Mouse (Mus musculus): Measurements from ENCODE around the gene Npff. TPM values are rescaled to one million over a fixed set of nuclear protein-coding genes. Genes with fewer than 3 reads are reported as not detected.
A peak's percentile ranks its signal among the peaks of the same experiment; 100 is the strongest.

Gene Npff
- polyA plus RNA-seq, 1 experiment from 2014 or later, result 2.4 TPM

- H3K36me3 ChIP-seq (replicated peaks), result peaks cover 19% of the 10 kb centered on the region; the same call in 1 of the 2 replicates
Measured at GRCm38 (mm10) chr15:102544801-102545200, 20.1 kb upstream of the Npff start.

GRCm38 (mm10) chr15:102533926-102534325, 9.2 kb upstream of the Npff start:
- no peak overlapping the region for H3K4me2 ChIP-seq
- no peaks in the 10 kb centered on the region for H3K4me1 ChIP-seq
- H3K36me3 ChIP-seq (replicated peaks), result peaks cover 42% of the 10 kb centered on the region
- no peak overlapping the region for H3K4me3 ChIP-seq
- no peak overlapping the region for H3K9ac ChIP-seq
- H3K9me3 ChIP-seq, result no peaks in the 10 kb centered on the region
- WGBS, result 96% methylated on average over 7 of the region's 7 CpGs
- H3K27me3 ChIP-seq (replicated peaks), result no peaks in the 10 kb centered on the region
- no peak for ATAC-seq (replicated peaks)
- no peak overlapping the region for H3K27ac ChIP-seq

More at GRCm38 (mm10) chr15:102544801-102545200, 20.1 kb upstream of the Npff start:
- no peak overlapping the region for H3K9ac ChIP-seq
- WGBS, result 91% methylated on average over 4 of the region's 4 CpGs
- no peak overlapping the region for H3K27ac ChIP-seq
- no peaks in the 10 kb centered on the region for H3K9me3 ChIP-seq
- H3K4me1 ChIP-seq, result peaks cover 7% of the 10 kb centered on the region; the same call in 1 of the 2 replicates
- H3K4me3 ChIP-seq, result no peak overlapping the region
- H3K4me2 ChIP-seq, result no peak overlapping the region
- ATAC-seq (replicated peaks), result no peak
- H3K27me3 ChIP-seq (replicated peaks), result no peaks in the 10 kb centered on the region

GRCm38 (mm10) chr15:102532106-102532900, 7.6 kb upstream of the Npff start:
- 87% methylated on average over 3 of the region's 3 CpGs for WGBS
- Histone ChIP-seq H3K4me1 (no peaks in the 10 kb centered on the region), H3K36me3 (replicated peaks) (peaks cover 39% of the 10 kb centered on the region), H3K27me3 (replicated peaks) (no peaks in the 10 kb centered on the region), H3K27ac (no peak overlapping the region), H3K9ac (no peak overlapping the region), H3K9me3 (no peaks in the 10 kb centered on the region), H3K4me2 (no peak overlapping the region), H3K4me3 (no peak overlapping the region)
- no peak for ATAC-seq (replicated peaks)

GRCm38 (mm10) chr15:102531586-102531985, 6.8 kb upstream of the Npff start:
- Histone ChIP-seq H3K9me3 (no peaks in the 10 kb centered on the region), H3K36me3 (replicated peaks) (peaks cover 36% of the 10 kb centered on the region), H3K4me2 (no peak overlapping the region), H3K27ac (no peak overlapping the region), H3K4me1 (no peaks in the 10 kb centered on the region), H3K4me3 (no peak overlapping the region), H3K9ac (no peak overlapping the region), H3K27me3 (replicated peaks) (no peaks in the 10 kb centered on the region)
- WGBS, result 87% methylated on average over 4 of the region's 4 CpGs
- ATAC-seq (replicated peaks), result no peak

- ATAC-seq (replicated peaks), result no peak
- no peak overlapping the region for H3K27ac ChIP-seq
- no peak overlapping the region for H3K4me3 ChIP-seq
- no peak overlapping the region for H3K9ac ChIP-seq
- no peaks in the 10 kb centered on the region for H3K9me3 ChIP-seq
- H3K4me1 ChIP-seq, result no peaks in the 10 kb centered on the region
- peaks cover 30% of the 10 kb centered on the region for H3K36me3 ChIP-seq (replicated peaks)
- 93% methylated on average over 4 of the region's 4 CpGs for WGBS
- H3K4me2 ChIP-seq, result no peak overlapping the region
- H3K27me3 ChIP-seq (replicated peaks), result no peaks in the 10 kb centered on the region
Measured at GRCm38 (mm10) chr15:102530566-102530965, 5.8 kb upstream of the Npff start.

GRCm38 (mm10) chr15:102528396-102528795, 3.7 kb upstream of the Npff start:
- no peak overlapping the region for H3K4me3 ChIP-seq
- H3K9me3 ChIP-seq, result no peaks in the 10 kb centered on the region
- no peak overlapping the region for H3K27ac ChIP-seq
- no peaks in the 10 kb centered on the region for H3K27me3 ChIP-seq (replicated peaks)
- no peak overlapping the region for H3K9ac ChIP-seq
- WGBS, result 100% methylated on average over 1 of the region's 1 CpGs
- no peak overlapping the region for H3K4me2 ChIP-seq
- H3K4me1 ChIP-seq, result no peaks in the 10 kb centered on the region
- H3K36me3 ChIP-seq (replicated peaks), result peaks cover 26% of the 10 kb centered on the region; the same call in 1 of the 2 replicates
- no peak for ATAC-seq (replicated peaks)

GRCm38 (mm10) chr15:102527936-102528335, 3.2 kb upstream of the Npff start:
- Histone ChIP-seq H3K4me2 (no peak overlapping the region), H3K9ac (no peak overlapping the region), H3K9me3 (no peaks in the 10 kb centered on the region), H3K4me1 (no peaks in the 10 kb centered on the region), H3K4me3 (no peak overlapping the region), H3K36me3 (replicated peaks) (peaks cover 21% of the 10 kb centered on the region; the same call in 1 of the 2 replicates), H3K27me3 (replicated peaks) (no peaks in the 10 kb centered on the region), H3K27ac (no peak overlapping the region)
- no peak for ATAC-seq (replicated peaks)
- 75% methylated on average over 3 of the region's 3 CpGs for WGBS

- Histone ChIP-seq H3K9me3 (no peaks in the 10 kb centered on the region), H3K4me2 (no peak overlapping the region), H3K27ac (no peak overlapping the region), H3K27me3 (replicated peaks) (no peaks in the 10 kb centered on the region), H3K4me1 (no peaks in the 10 kb centered on the region), H3K36me3 (replicated peaks) (peaks cover 19% of the 10 kb centered on the region; the same call in 1 of the 2 replicates), H3K4me3 (no peak overlapping the region), H3K9ac (no peak overlapping the region)
- no peak for ATAC-seq (replicated peaks)
- WGBS, result 92% methylated on average over 6 of the region's 6 CpGs
Measured at GRCm38 (mm10) chr15:102526111-102527002, 1.6 kb upstream of the Npff start.

GRCm38 (mm10) chr15:102521480-102521879, 3.3 kb downstream of the Npff start:
- Histone ChIP-seq H3K9ac (no peak overlapping the region), H3K4me2 (no peak overlapping the region), H3K4me3 (no peak overlapping the region), H3K4me1 (peaks cover 12% of the 10 kb centered on the region), H3K27ac (no peak overlapping the region), H3K9me3 (no peaks in the 10 kb centered on the region), H3K36me3 (replicated peaks) (peaks cover 6% of the 10 kb centered on the region; the same call in 1 of the 2 replicates), H3K27me3 (replicated peaks) (no peaks in the 10 kb centered on the region)
- ATAC-seq (replicated peaks), result no peak
- 82% methylated on average over 4 of the region's 4 CpGs for WGBS

- WGBS, result 94% methylated on average over 4 of the region's 4 CpGs
- Histone ChIP-seq H3K4me1 (peaks cover 20% of the 10 kb centered on the region), H3K27me3 (replicated peaks) (no peaks in the 10 kb centered on the region), H3K36me3 (replicated peaks) (peaks cover 6% of the 10 kb centered on the region; the same call in 1 of the 2 replicates), H3K27ac (no peak overlapping the region), H3K9me3 (no peaks in the 10 kb centered on the region), H3K4me2 (no peak overlapping the region), H3K4me3 (no peak overlapping the region), H3K9ac (no peak overlapping the region; the same call in 1 of the 2 replicates)
- ATAC-seq (replicated peaks), result no peak
Measured at GRCm38 (mm10) chr15:102520416-102520815, 4.3 kb downstream of the Npff start.

GRCm38 (mm10) chr15:102519211-102520141, 5.3 kb downstream of the Npff start:
- H3K4me2 ChIP-seq, result peak overlapping the region; percentile 88
- no peak for ATAC-seq (replicated peaks)
- H3K36me3 ChIP-seq (replicated peaks), result peaks cover 6% of the 10 kb centered on the region; the same call in 1 of the 2 replicates
- 71% methylated on average over 17 of the region's 17 CpGs for WGBS
- H3K4me1 ChIP-seq, result peaks cover 29% of the 10 kb centered on the region
- peak overlapping the region; percentile 83 for H3K9ac ChIP-seq
- H3K27me3 ChIP-seq (replicated peaks), result no peaks in the 10 kb centered on the region
- H3K27ac ChIP-seq, result peak overlapping the region; percentile 100
- peak overlapping the region; percentile 66 for H3K4me3 ChIP-seq
- no peaks in the 10 kb centered on the region for H3K9me3 ChIP-seq
